Mouse (Mus musculus) embryonic facial prominence, embryonic 12.5 days (tissue): ENCODE data around the gene Pirb. TPM values are rescaled to one million over a fixed set of nuclear protein-coding genes. Genes with fewer than 3 reads are reported as not detected.
"Not testable (repeated sequence)": the region's sequence is repeated elsewhere in the genome, so short reads cannot be mapped to it uniquely, and the experiment has no call there.

Source experiments
- ATAC-seq: fragments of 200-750 bp; cut with Nextera tagmentation; 2 replicates; pipeline ENCODE4 v1.8.0; 2017; ENCODE audit not compliant: insufficient number of reproducible peaks, insufficient read depth, low FRiP score, low TSS enrichment
- H3K27ac ChIP-seq: fragments of 300-500 bp; sonication (generic); 2 replicates; pipeline ENCODE4 v1.5.1; 2016; ENCODE audit warnings: mild to moderate bottlenecking
- H3K27me3 ChIP-seq: fragments of 300-500 bp; sonication (generic); 2 replicates; pipeline ENCODE4 v1.6.1; 2016; ENCODE audit warnings: mild to moderate bottlenecking, moderate library complexity
- H3K36me3 ChIP-seq: fragments of 300-500 bp; sonication (generic); 2 replicates; pipeline ENCODE4 v1.6.1; 2016; ENCODE audit warnings: mild to moderate bottlenecking
- H3K4me1 ChIP-seq: fragments of 300-500 bp; sonication (generic); 2 replicates; pipeline ENCODE4 v1.6.1; 2016
- H3K4me2 ChIP-seq: fragments of 300-500 bp; sonication (generic); replicated peaks from 2 replicates; pipeline ENCODE4 v1.6.1; 2016; ENCODE audit warnings: mild to moderate bottlenecking, moderate library complexity
- H3K4me3 ChIP-seq: fragments of 300-500 bp; sonication (generic); 2 replicates; pipeline ENCODE4 v1.5.1; 2016; ENCODE audit warnings: mild to moderate bottlenecking
- H3K9ac ChIP-seq: fragments of 300-500 bp; sonication (generic); 2 replicates; pipeline ENCODE4 v1.6.1; 2016; ENCODE audit warnings: mild to moderate bottlenecking, moderate library complexity
- H3K9me3 ChIP-seq: fragments of 300-500 bp; sonication (generic); 2 replicates; pipeline ENCODE4 v1.6.1; 2016; ENCODE audit warnings: mild to moderate bottlenecking, moderate library complexity
- WGBS: fragments of 180-500 bp; shearing (Covaris S2); methylation state at CpG from one replicate; pipeline ENCODE4 v1.1.7; 2016; 5-methylcytosine and 5-hydroxymethylcytosine counted together
- polyA plus RNA-seq: library from polyadenylated mRNA; unstranded; fragments of >200 nt; fragmentation: Nextera tagmentation; extraction: Ambion mirVana; gene quantifications from 2 replicates; pipeline ENCODE4 v1.2.1, GENCODE M21; 2016

The Pirb gene
- polyA plus RNA-seq, 1 experiment from 2014 or later: 0.08 TPM

DNA sequence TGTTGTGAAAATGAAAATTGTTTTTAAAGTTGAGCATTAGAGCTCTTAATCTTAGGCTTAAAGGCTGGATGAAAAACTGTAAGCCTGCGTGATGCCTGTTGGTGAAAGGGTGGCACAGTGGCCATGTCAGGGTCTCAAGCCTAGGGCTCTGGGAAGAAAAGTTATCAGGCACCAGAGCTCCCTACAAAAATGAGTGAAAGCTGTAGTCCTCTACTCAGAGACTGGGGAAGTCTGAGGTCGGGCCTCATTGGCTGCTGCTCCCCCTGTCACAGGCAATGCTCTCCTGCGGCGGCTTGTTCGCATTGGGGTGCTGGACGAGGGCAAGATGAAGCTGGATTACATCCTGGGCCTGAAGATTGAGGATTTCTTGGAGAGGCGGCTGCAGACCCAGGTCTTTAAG lies 14.7 kb downstream of the Pirb start:
- peak overlapping the region; percentile 73 for H3K4me2 ChIP-seq
- H3K27ac ChIP-seq: peak overlapping the region; percentile 94; the same call in 1 of the 2 replicates

DNA sequence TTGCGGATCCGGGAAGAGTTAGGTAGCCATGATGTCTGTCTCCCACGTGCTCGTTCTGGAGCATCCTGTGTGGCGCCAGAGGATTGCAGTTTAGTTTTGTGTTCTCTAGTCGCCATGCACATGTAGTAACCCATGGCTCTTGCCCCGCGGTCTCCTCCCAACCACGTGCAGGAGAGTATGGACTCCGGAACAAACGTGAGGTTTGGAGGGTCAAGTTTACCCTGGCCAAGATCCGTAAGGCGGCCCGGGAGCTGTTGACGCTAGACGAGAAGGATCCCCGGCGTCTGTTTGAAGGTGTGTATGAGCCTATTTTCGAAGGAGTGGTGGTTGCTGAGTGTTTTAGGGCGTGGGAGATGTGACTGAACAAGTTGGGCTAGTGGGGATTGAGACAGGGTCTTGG lies 15.7 kb downstream of the Pirb start:
- peak overlapping the region; percentile 94 for H3K27ac ChIP-seq

More for the DNA sequence above, 14.7 kb downstream of the Pirb start:
- not testable (repeated sequence) for H3K27me3 ChIP-seq, ATAC-seq, H3K9me3 ChIP-seq, H3K4me1 ChIP-seq
- peaks cover 34% of the 10 kb centered on the region for H3K36me3 ChIP-seq
- WGBS: 3% methylated on average over 7 of the region's 7 CpGs
- H3K4me3 ChIP-seq: peak overlapping the region; percentile 93
- H3K9ac ChIP-seq: peak overlapping the region; percentile 94

DNA sequence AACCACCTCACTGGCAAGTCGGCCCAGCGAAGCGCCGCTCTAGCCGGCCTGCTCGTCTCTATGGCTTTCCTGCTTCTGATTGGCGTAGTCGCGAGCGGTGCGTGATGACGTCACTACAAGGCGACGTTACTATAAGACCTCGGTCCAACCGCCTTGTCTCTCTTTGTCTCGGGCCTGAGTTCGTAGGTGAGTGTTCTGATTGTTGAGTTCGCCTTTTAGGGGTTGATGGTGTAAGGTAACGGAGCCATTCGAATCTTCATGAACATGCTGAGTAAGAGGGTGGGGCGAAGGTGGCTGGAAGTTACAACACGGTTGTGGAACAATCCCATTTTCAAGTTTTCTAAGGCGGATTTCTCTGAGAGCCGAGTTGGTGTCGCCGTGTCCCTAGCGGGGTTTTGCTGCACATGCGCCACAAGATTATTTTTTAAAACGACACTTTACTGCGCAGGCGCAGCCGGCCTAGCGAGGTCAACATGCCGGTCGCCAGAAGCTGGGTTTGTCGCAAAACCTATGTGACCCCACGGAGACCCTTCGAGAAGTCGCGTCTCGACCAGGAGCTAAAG lies 16.2 kb downstream of the Pirb start, which contains the start of gene Rps9:
TSS of gene Rps9 (plus strand) at position 115 of the 563 bp plus-strand sequence.
- peak within 1 kb of the TSS; percentile 93 for H3K4me3 ChIP-seq
- peak; percentile 87 for ATAC-seq
- peaks cover 5% of the 10 kb centered on the region for H3K4me1 ChIP-seq
- peak within 1 kb of the TSS; percentile 94 for H3K9ac ChIP-seq
- H3K4me2 ChIP-seq: peak within 1 kb of the TSS; percentile 73
- H3K36me3 ChIP-seq: peaks cover 48% of the 10 kb centered on the region
- under 1% methylated on average over 42 of the region's 42 CpGs for WGBS
- no peaks in the 10 kb centered on the region for H3K27me3 ChIP-seq
- peak within 1 kb of the TSS; percentile 94 for H3K27ac ChIP-seq
- no peaks in the 10 kb centered on the region for H3K9me3 ChIP-seq

More for the DNA sequence above, 15.7 kb downstream of the Pirb start:
- Histone ChIP-seq H3K36me3 (peaks cover 44% of the 10 kb centered on the region), H3K4me1 (peaks cover 5% of the 10 kb centered on the region), H3K9ac (peak overlapping the region; percentile 94), H3K4me2 (peak overlapping the region; percentile 73), H3K9me3 (no peaks in the 10 kb centered on the region), H3K4me3 (peak overlapping the region; percentile 93), H3K27me3 (no peaks in the 10 kb centered on the region)
- ATAC-seq: peak; percentile 43; the same call in 1 of the 2 replicates
- WGBS: under 1% methylated on average over 20 of the region's 20 CpGs

DNA sequence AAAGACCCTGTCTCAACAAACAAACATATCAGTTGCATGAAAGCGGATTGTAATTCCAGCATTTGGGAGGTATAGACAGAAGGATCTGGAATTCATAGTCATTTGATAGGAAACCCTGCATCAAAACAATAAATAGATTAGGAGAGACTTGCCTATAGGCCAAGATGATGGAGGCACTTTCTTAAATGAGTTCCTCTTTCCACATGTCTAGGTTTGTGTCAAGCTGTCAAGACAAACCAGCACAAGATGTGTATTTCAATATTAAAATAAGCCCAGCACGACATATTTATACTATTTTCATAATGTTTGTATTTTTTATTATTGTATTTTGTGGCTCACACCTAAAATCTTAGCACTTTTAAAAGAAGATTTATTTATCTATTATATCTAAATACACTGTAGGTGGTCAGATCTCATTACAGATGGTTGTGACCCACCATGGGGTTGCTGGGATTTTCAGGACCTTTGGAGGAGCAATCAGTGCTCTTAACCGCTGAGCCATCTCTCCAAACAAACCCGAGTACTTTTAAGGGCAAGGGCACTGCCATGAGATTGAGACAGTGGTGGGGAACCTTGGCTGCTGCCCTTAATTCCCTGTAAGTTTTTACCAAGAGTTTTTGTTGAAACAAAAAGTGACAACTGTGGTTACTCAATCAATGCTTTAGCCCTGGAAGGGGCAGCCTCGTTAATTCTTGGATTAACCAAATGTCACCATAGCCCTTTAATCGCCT lies 16.9 kb downstream of the Pirb start:
- H3K27ac ChIP-seq: peak overlapping the region; percentile 94; the same call in 1 of the 2 replicates
- peak overlapping the region; percentile 93 for H3K4me3 ChIP-seq
- 20% methylated on average over 6 of the region's 6 CpGs for WGBS
- H3K9ac ChIP-seq: peak overlapping the region; percentile 94
- H3K9me3 ChIP-seq: no peaks in the 10 kb centered on the region
- H3K27me3 ChIP-seq: no peaks in the 10 kb centered on the region
- ATAC-seq: peak; percentile 22; the same call in 1 of the 2 replicates
- H3K36me3 ChIP-seq: peaks cover 55% of the 10 kb centered on the region
- H3K4me2 ChIP-seq: peak overlapping the region; percentile 42
- H3K4me1 ChIP-seq: peaks cover 5% of the 10 kb centered on the region

DNA sequence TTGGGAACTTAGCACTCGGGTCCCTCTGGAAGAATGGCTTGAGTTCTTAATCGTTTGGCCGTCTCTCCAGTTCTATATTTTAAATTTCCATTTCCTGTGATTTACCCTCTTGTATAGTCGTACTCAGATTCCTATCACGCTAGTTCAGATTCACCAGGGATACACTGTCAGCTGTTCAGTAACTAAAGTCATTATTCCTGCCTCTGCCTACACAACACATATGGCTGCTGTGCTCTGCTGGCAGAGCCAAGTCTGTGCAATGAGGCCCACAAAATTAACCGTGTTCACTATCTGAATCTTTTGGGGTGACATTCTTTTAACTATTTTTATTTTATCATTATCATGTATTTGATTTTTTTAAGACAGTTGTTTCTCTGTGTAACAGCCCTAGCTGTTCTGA lies 21.7 kb downstream of the Pirb start:
- Histone ChIP-seq H3K27me3 (no peaks in the 10 kb centered on the region), H3K9ac (no peak overlapping the region), H3K9me3 (no peaks in the 10 kb centered on the region), H3K27ac (no peak overlapping the region), H3K4me3 (no peak overlapping the region), H3K36me3 (peaks cover 49% of the 10 kb centered on the region), H3K4me2 (no peak overlapping the region), H3K4me1 (peaks cover 10% of the 10 kb centered on the region; the same call in 1 of the 2 replicates)
- 94% methylated on average over 6 of the region's 6 CpGs for WGBS
- ATAC-seq: no peak

DNA sequence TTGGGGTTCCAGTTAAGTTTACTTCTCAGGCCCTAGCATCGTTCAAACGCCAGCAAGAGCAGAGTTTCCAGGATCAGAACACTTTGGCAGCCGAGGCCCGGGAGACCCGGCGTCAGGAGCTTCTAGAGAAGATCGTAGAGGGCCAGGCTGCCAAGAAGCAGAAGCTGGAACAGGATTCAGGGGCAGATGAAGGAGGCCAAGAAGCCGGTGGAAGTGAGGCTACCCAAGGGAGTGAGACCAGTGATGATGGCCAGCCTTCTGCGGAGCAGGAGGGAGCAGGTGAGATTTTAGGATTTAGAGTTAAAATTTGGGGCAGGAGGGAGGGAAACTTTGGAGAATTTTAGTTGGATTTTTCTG lies 25.3 kb downstream of the Pirb start:
- H3K4me3 ChIP-seq: peak overlapping the region; percentile 69
- not testable (repeated sequence) for ATAC-seq, H3K27me3 ChIP-seq, H3K9me3 ChIP-seq
- peaks cover 21% of the 10 kb centered on the region for H3K4me1 ChIP-seq
- H3K36me3 ChIP-seq: peaks cover 35% of the 10 kb centered on the region
- WGBS: 4% methylated on average over 9 of the region's 9 CpGs
- H3K9ac ChIP-seq: peak overlapping the region; percentile 92
- H3K4me2 ChIP-seq: peak overlapping the region; percentile 77
- peak overlapping the region; percentile 97 for H3K27ac ChIP-seq

DNA sequence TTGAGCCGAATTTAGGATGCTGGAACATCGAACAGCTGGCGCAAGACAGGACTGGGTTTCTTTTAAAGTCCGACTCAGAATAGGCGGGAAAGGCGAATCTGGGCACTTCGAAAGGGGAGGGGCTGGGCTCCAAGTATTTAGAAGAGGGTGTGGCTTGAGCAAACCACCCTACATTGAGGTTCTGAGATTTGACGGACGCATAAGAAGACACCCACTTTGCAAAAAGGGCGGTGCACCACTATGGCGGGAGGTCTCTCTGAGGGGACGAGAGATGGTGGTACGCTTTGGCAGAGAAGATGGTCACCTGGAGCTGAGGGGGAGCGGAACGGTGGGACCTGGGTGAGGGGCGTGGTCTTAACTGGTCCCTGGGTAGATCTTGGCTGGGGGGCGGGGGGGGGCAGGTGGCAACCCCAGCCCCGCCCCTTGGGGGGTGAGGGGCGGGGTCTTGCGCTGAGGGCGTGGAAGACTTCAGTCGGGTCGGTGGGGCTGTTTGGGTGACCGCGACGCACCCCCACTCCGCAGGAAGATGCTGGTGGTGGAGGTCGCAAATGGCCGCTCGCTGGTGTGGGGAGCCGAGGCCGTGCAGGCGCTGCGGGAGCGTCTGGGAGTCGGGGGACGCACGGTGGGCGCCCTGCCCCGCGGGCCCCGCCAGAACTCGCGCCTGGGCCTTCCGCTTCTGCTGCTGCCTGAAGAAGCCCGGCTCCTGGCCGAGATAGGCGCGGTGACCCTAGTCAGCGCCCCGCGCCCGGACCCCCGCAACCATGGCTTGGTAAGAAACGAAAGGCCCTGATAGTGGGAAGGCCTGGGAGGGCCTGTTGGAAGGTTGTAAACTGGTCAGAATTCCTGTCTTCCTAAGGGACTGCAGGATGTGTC lies 25.9 kb downstream of the Pirb start:
- Histone ChIP-seq H3K9me3 (no peaks in the 10 kb centered on the region), H3K4me1 (peaks cover 21% of the 10 kb centered on the region), H3K27me3 (no peaks in the 10 kb centered on the region), H3K4me2 (peak overlapping the region; percentile 77), H3K36me3 (peaks cover 29% of the 10 kb centered on the region), H3K9ac (peak overlapping the region; percentile 92), H3K27ac (peak overlapping the region; percentile 97), H3K4me3 (peak overlapping the region; percentile 69)
- ATAC-seq: peak; percentile 47
- 0% methylated on average over 42 of the region's 55 CpGs for WGBS

DNA sequence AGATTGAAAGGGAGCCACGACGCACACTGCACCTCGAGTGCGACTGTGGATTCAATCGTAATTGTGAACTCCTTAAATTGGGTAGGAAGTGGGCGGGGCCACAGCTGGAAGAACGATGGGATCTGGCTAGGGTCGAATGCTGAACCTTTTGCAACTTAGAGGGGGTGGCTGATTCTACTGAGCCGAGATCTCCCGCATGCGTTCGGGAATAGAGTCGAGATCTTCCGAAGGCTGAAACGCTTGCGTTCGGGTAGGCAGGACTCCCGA lies 26.4 kb downstream of the Pirb start:
- no peak for ATAC-seq
- Histone ChIP-seq H3K27me3 (no peaks in the 10 kb centered on the region), H3K4me1 (peaks cover 21% of the 10 kb centered on the region), H3K9ac (peak overlapping the region; percentile 92), H3K4me3 (peak overlapping the region; percentile 69), H3K36me3 (peaks cover 28% of the 10 kb centered on the region), H3K9me3 (no peaks in the 10 kb centered on the region), H3K27ac (peak overlapping the region; percentile 97), H3K4me2 (peak overlapping the region; percentile 77)
- WGBS: under 1% methylated on average over 18 of the region's 18 CpGs

DNA sequence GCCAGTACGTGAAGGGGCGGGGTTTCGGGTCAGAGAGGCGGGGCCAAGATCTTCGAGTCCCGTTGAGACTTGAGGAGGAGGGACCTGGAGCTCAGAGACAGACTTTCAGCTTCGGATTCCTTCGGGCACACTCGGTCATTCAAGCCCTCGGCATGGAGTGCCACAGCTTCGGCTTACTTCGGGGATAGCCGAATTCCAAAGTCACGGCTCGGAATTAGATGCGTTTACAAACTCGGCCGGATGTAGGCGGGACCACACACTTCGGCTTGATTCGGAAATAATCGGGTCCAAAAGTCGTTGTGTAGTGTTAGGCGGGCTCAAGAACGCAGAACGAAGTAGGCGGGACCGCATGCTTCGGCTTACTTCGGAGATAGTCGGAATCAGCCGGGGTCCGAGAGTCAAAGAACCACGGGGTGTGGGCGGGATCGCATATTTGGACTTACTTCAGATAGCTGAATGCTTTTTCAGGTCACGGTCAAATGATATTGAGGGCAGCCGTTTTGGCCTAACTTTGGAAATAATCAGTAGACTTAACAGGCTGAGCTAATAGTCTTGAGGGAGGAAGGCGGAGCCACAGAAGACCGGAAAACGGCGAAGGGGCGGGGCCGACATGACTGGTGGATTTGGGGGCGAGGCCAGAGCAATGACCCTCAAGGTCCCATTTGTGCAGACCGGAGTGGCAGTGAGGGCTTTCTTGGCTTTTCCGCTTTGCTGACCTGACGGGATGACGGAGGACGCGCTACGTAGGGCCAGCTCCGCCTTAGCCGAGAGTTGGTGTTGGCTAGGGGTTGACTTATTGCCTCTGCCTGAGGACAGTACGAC lies 27.0 kb downstream of the Pirb start, which contains the start of gene Mboat7:
TSS of gene Mboat7 (minus strand) at position 537 of the 822 bp plus-strand sequence.
- Histone ChIP-seq H3K36me3 (peaks cover 26% of the 10 kb centered on the region), H3K4me3 (peak within 1 kb of the TSS; percentile 69), H3K4me2 (peak within 1 kb of the TSS; percentile 77), H3K4me1 (peaks cover 21% of the 10 kb centered on the region), H3K9ac (peak within 1 kb of the TSS; percentile 92), H3K9me3 (no peaks in the 10 kb centered on the region), H3K27ac (peak within 1 kb of the TSS; percentile 97), H3K27me3 (no peaks in the 10 kb centered on the region)
- ATAC-seq: peak; percentile 88
- under 1% methylated on average over 55 of the region's 55 CpGs for WGBS

DNA sequence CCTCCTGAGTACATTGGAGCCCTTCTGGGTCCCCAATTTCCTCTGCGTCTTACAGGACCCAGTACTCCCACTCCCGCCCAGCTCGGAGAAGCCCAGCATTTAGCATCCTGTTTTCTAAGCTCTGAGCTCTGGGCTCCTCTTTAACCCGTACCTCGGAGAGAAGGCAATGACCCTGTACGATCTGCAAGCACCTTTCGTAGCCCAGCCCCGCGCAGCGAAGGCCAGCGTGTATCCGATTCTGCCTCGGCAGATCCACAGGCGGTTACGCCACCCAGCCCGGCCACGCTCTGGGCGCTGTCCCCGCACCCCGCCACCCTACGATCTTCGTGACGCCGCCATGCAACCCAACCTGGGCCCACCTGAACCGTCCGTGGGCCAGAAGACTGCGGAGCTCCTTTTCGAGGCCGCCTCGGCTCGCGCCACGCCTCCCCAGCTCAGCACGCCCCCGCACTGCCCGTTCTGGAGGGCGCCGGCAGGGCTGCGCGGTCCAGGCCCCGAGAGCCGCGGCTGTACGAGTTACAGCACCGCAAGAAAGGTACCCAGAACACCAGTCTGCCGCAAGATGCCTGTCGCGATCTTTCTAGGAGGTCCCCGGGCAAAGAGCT lies 27.7 kb downstream of the Pirb start, which contains the start of gene Tsen34:
TSS of gene Tsen34 (plus strand) at position 482 of the 605 bp plus-strand sequence.
- peak; percentile 74 for ATAC-seq
- WGBS: under 1% methylated on average over 49 of the region's 49 CpGs

More for the DNA sequence above, 27.7 kb downstream of the Pirb start, which contains the start of gene Tsen34:
- Histone ChIP-seq H3K9me3 (no peaks in the 10 kb centered on the region), H3K4me1 (peaks cover 21% of the 10 kb centered on the region), H3K27me3 (no peaks in the 10 kb centered on the region), H3K27ac (peak within 1 kb of the TSS; percentile 97), H3K36me3 (peaks cover 25% of the 10 kb centered on the region), H3K4me2 (peak within 1 kb of the TSS; percentile 77), H3K9ac (peak within 1 kb of the TSS; percentile 92), H3K4me3 (peak within 1 kb of the TSS; percentile 69)
